Mouse (Mus musculus) forelimb bud, embryonic 11.5 days (tissue): ENCODE results near the gene Sirt7.

ENCODE experiments used
- DNase-seq: peaks from one replicate; pipeline ENCODE4 v3.0.0-alpha.2; 2012; ENCODE audit warnings: low read depth, low spot score

The Sirt7 gene

DNA sequence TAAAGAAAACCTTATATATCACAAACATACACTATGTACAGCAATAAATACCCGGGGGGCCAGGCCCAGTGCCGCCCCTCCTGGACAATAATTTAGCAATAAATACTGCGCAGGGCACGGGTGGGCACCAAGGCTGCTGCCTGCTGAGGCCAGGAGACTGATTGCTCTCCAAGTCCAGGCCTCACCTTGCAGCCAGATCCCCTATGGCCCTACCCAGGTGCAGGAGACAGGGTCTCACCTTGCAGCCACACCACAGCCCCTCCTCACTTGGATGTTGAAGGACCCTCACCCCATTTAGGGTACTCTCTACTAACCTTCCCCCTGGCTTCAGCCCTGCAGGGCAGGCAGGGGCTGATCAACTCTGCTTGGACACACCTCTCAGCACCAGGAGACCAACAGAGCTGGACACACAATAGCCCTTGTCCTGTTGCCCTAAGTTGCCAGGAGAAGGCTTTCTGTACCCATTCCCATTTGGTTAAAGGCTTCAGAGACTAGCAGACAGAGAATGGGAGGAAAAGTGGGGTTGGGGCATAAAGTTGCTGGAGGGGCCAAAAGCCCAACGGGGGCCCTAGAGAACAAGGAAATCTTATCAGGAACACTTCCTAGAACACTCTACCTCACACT, at the start of gene Sirt7:
Gene Sirt7 (minus strand): TSS at position 89 of the 624 bp plus-strand sequence.
- DNase-seq: no peak

DNA sequence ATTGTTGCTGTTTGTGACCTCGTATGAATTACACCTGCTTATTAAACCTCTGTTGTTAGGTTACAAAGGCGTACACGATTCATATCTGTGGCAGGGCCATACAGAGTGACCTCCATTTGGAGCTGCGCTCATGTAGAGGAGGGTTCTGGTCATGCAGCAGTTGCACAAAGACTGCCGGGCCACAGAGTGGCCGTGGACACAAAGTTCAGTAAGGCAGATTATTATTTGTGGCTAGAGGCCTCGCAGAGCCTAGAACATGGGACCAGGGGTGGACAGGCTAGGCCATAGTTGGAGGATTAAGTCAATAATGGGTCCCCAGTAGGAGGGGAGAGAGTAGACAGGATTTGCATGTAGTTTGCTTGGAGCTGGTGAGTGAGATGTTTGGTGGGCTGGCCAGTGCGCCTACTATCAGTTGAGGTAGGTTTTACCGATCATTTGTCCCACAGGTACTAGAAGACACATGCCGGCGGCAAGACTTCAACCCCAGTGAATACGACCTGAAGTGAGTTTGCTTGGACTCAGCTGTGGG, 48.6 kb upstream of the Sirt7 start:
- no peak for DNase-seq

DNA sequence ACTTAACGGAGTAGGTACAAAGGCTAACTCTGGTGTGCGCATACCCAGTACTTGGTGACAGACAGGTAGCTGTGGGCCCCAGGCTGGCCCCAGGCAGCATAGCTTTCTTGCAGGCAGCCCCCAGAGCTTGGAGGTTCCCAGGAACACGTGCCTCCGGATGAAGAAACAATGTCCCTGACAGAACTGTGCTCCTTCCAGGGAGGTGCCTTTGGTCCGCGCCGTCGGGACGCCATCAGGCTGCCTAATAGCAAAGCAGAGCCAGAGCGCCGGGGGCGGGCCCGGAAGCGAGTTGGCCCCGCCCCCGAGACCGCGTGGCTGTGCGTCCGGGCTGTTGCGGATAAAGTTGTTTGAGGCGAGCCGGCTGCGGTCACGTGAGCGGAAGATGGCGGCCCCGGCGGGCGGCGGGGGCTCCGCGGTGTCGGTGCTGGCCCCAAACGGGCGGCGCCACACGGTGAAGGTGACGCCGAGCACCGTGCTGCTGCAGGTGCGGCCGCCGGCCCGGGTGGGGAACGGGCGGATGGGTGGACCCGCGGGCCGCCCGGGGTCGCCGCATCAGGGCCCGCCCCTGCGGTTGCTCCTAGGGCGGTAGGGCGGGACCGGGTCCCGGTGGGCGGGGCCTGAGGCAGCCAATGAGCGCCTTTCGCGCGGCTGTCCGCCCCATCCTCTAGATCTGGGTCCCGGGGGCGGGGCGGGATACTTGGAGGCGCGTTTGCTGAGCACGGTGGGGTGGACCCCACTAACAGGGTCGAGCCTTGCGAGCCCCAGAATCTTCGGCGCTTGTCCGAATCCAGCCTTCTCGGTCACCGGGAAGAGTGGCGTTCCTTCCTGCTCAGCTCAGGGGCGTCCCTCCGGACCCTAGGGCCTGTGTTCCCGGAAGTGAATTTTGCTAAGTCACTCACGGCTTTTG, 47.9 kb upstream of the Sirt7 start, which contains the start of gene Aspscr1:
Gene Aspscr1 (plus strand): TSS at position 287 of the 907 bp plus-strand sequence.
- DNase-seq: peak; percentile 94

DNA sequence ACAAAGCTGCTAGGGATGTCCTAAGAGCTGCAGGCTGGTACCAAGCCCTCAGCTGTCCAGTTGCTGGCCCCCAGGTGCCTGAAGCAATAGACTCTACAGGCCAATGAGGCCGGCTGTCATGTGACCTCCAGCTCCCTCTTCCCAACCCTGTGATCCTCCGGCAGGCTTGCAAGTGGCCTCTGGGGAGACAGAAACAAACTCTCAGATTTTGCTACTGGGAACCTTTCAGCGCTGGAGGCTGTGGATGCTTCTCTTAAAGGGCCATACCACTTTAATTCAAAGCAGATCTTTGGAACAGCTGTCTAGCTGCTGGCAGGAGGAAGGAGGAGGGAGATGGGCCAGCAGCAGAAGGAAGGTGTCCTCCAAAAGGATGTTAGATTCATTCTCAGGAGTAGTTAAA, 41.6 kb upstream of the Sirt7 start:
- no peak for DNase-seq

DNA sequence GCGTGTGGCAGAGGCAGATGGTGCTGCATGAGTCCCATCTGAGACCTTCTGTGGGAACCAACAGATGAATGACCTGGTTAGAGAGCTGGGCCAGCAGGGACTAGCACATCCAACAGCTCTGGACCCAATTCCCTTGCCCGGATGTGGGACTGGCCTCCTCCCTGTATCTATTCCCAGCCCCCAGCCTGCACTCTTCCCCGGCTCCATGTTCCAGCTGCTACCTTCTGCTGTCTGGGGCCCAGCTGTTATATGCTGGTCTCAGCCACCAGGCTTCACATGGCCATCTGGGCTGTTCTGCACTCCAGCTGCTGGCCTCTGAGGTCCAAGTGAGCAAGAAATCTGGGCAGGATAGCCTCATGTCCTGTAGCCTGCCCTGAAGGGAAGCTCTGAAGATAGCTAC, 40.4 kb upstream of the Sirt7 start:
- no peak for DNase-seq

DNA sequence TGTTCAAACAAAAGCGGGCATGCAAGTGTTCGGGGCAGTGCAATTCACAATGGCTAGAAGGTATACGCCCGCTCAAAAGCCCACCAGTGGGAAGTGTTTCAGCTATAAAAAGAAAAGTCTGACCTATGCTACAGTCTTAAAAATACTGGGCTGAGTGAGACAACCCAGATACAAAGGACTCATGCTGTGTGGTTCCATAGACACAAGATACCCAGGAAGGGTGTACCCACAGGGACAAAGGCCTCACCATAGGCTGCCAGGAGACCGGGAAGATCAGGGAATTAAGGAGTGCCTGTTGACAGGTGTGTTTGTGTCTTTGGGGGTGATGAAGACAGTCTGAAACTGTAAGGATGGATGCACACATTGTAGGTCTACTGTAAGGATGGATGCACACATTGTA, 38.7 kb upstream of the Sirt7 start:
- no peak for DNase-seq

DNA sequence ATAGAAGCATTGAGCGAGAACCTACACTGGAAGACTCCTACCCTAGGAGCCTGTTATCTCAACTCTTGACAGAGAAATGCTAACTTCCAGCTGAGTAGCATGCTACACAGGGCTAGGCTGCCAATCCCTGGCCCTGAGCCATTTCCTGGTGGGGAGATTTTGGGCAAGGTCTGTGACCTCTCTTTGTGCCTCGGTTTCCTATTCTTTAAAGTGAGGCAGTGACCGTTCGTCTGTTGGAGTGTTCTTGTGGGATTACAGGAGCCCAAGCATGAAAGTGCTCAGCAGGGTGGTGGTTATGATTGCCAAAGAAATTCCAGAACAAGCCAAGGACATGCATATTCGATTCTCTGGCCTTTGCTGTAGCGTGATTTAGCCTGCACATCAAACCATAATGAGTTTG, 37.7 kb upstream of the Sirt7 start:
- no peak for DNase-seq

DNA sequence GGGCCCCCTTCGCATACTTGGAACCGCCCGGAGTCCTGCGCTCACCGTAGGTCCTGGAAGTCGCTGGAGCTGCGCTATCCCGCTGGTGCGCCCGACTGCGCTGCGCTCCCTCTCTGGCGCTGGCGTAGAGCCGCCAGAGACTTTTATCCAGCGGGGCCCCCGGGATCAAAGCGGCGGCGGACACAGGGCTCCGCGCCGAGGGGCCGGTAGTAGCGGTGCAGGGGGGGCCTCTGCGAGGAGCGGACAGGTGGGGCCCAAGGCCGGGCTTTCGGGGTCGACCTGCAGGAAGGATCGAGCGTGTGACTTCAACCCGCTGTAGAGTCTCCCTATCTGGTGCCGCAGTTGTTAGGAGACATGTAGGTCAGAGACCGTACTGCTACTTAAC, 36.0 kb upstream of the Sirt7 start, which contains the start of gene Notum:
Gene Notum (minus strand): TSS at position 100 of the 385 bp plus-strand sequence.
- no peak for DNase-seq

DNA sequence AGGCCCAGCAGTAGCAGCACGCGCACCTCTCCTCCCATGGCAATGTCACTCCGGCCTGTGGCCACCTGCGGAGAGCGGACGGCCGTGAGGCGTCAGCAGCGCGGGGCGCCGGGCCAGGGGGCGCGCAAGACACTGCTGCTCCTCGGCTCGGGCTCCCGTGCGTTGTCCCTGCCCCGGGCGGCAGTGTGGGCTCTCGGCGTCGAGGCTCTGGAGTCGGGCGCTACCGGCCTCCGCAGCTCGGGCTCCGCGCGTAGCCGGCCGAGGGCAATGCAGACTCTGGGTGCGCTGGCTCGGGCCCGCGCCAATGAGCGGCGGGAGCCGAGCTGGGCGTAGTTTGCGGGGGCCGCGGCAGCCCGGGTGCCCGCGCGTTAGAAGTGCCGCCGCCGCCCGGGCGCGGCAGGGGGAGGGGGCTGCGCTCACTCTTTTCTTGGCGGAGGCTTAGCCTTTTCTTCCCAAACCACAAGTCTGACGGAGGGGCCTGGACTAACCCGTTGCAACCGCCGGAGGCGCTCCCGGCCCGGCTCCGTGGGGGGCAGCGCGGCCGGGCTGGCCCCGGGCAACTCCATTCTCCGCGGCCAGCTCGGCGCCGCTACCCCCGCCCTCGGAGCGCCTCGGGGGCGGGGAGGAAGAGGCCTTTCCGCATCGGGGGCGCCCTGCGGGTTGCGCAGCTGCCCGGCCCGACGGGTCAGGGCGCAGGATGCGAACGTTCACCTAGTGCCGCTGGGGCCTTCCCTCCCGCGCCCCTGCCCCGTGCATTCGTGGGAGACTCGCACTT, 35.4 kb upstream of the Sirt7 start:
- peak; percentile 53 for DNase-seq

DNA sequence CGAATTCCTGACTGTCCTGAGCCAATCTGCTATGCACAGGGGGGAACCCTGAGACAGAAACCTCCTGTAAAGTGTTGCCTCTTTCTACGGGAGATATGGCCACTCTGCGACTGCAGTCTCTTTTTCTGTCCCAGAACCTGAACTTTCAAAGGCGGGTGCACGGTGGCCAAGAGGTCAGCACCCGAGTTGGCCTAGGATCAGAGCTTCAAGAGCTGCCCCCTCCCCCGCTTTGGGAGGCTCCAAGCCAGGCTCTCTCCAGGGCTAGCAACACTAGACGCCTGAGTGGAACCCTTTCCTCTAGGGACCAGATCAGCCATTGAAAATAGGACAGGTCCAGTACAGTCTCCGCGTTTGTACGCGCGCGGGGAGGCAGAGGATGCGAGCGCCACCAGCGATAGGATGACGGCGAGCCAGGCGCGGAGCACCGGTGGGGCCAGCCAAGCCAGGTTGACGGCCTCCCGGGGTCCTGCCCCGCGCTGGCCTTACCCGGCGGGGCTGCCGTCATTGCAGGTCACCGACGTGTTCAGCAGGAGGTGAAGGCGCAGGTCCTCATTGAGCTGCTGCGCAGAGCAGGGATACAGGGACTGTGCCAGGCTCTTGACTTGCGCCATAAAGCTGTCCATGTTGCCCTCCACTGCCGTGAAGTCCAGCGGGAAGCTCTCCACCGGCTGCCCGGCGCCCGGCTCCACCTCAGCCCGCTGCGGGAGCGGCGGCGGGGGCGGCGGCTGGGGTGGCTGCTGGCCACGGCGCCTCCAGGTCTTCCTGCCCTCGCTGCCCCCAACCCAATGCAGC, 34.7 kb upstream of the Sirt7 start:
- no peak for DNase-seq

DNA sequence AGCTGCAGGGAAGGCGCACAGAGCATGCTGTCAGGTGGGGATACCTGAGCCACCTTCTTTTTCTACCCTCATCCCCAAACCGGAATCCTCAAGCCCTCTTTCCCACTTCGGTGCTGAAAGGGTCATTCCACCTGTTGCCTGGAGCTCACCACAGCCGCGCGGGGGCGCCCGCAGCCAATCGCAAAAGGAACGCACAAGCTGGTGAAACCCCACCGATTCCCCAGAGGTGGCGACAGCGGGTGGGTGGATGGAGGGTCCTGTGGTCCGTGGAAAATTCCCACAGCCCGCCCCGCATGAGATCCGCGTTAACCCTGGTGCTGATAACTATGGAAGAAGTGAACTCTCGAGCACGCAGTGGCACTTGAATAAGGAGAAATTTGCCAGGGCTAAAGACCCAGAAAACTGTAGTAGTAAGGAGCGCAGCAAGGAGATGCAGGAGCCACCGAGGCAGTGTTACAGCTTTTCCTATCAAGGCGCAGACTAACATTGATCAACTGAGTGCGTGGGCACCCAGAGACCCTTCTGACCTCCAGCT, 33.9 kb upstream of the Sirt7 start:
- peak; percentile 77 for DNase-seq

DNA sequence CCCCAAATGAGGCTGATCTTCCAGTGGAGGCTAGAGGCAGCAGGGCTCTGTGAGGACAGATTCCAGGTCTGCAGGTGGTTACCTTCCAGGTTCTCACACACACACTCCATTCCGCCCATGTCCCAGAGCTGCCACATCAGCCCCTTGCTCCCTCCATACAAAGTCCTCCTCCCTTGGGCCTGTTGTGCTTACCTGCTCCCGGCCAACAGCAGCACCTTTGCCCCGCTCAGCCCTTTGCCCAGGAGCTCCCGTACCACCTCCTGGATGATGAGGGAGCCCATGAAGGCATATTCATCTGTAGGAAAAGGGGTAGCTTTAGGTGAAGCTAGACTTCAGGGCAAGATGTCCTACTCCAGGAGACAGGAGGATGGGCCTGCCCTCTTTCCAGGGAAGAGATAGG, 32.3 kb upstream of the Sirt7 start:
- no peak for DNase-seq

DNA sequence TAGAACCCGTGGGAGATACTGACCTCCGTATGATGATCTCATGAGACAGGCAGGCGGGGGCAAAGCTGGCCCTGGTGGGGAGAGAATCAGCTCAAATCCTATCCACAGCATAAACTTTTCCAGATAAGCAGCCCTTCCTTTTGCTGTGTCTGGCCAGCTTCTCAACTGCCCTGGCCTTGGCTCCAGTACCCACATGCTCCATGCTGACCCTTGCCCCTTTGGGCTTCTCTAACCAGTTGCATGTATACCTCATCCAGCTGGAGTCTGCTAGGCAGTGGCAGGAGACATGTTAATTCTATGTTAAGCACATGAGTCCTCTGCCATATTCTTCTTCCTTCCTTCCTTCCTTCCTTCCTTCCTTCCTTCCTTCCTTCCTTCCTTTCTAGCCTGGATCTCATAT, 29.7 kb upstream of the Sirt7 start:
- no peak for DNase-seq

DNA sequence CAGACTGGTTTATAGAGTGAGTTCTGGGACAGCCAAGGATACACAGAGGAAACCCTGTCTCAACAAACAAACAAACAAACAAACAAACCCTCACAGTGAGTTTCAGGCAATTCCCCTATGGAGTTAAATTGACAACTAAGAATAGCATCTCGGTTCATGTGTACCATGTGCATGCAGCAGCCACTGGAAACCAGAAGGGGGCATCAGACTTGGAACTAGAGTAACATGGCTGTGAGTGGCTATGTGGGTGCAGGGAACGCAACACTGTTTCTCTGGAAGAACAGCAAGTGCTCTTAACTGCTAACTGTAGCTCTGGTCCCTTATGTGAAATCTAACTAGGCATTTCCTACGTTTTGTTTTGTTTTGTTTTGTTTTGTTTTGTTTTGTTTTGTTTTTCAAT, 26.8 kb upstream of the Sirt7 start:
- DNase-seq: no peak

DNA sequence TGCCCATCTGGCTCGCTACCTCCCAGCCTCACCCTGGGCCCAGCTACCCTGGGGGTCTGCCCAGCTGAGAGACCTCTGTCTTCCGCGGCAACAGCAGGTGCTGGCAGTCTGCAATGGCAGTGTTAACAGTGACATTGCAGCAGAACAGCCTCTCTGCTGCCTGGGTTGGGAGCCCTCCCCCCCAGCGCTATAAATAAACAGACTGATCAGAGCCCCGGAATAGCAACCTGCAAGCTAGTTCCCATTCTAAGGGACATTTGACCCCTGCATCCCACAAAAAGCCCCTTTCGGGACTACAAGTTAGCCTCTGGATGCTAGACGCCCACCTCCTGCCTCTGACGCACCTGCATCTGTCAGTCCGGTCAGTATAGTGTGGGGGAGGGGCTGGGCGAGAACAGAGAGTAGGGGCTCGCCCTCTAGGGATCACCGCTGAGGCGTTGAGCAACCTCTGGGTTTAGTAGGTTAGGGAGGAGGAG, 23.0 kb upstream of the Sirt7 start, which contains the start of gene Myadml2:
Gene Myadml2 (minus strand): TSS at position 158 of the 476 bp plus-strand sequence.
- no peak for DNase-seq

DNA sequence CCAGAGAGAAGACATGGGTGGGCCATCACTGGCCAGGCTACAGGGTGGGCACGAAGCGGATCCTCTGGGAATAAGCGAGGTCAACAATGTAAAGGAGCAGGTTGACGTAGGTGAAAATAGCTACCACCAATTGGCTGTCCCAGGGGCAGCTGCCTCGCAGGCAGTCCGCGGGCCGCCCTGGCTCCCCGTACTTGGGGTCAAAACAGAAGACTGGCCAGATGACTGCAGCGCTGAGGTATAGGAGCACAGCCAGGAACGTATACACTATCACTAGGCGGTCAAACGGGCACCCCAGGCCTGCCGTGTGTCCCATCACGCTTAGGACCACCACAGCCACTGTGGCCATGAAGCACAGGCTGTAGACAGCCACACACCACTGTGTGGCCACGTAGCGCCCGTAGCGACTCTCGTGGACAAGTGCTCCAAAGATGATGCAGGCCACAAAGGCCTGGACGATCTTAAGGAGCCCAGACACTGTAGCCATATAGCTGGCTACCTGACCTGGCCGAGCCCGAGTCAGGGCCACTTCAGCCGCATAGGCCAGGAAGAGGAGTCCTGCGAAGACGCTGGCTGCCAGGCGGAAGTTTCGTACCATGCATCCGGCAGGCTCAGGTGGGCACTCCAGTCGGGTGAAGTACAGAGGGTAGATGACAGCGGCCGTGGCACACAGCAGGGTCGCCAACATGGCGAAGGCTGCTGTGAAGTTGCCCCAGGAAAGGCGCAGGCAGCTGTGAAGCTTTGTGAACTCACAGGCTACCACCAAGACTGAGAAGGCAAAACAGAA, 22.2 kb upstream of the Sirt7 start:
- DNase-seq: no peak

DNA sequence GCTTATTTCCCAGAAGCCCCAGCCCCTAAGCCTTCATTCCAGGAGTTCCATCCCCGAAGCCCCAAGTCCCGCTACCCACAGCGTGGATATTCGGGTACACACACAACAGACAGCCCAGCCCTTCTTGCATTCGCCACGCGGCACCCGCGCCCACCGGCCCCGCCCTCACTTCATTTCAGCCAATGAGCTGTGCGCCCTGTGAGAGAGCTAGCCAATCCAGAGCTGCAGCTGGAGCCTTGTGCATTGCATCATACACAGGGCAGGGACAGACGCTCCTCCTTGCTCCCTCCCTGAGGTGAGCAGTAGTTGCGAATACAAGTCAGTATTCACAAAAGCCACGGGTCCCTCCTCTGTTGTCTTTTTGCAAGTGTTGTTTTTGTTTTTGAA, 18.6 kb upstream of the Sirt7 start, which contains the start of gene Pycr1:
Gene Pycr1 (minus strand): TSS at position 169 of the 387 bp plus-strand sequence.
- DNase-seq: peak; percentile 91

DNA sequence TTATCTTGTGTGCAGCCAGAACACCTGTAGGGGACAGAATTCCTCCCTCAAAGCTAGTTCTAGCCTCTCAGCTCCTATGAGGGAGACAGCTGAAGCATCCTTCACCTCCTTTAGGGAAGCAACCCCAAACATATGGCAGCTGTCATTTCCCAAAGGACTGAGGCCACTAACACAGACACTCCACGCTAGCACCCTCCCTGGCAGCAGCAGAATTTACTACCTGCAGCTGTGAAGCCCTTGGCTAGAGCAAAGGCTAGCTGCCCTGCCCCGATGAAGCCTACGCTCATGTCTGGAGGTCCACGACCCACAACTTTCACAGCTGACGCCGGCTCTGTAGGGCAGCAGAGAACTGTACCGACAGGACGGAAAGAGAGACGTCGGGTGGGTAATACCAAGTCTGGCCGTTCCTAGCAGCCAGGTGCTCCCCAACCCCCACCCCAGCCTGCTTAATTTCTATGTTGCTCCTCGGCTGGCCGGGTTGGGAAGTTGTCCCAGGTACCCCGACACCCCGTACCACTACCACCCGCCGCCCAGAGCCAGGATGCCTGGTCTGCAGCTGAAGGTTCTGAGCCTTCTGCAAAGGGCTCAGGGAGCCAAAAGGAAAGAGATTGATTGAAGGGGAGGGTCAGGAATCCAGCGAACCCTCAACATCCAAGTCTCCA, 18.0 kb upstream of the Sirt7 start:
- DNase-seq: no peak

DNA sequence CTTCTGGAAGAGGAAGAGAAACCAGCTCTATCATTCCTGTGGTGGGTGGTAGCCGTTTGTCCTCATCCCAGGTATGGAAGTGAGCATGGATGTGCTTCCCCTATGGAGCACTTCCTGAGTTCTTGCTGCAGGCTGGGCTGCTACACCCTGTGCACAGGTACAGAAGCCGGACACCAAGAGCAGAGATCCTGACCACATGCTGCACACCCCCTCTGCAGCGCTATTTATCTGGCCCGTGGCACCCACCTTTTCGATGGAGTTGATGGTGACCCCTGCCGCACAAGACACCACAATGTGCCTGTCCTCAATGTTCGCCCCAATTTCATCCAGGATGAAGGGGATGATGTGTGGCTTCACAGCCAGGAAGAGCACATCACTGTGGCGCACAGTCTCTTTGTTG, 16.8 kb upstream of the Sirt7 start:
- no peak for DNase-seq
